In the genomic region with DNA sequence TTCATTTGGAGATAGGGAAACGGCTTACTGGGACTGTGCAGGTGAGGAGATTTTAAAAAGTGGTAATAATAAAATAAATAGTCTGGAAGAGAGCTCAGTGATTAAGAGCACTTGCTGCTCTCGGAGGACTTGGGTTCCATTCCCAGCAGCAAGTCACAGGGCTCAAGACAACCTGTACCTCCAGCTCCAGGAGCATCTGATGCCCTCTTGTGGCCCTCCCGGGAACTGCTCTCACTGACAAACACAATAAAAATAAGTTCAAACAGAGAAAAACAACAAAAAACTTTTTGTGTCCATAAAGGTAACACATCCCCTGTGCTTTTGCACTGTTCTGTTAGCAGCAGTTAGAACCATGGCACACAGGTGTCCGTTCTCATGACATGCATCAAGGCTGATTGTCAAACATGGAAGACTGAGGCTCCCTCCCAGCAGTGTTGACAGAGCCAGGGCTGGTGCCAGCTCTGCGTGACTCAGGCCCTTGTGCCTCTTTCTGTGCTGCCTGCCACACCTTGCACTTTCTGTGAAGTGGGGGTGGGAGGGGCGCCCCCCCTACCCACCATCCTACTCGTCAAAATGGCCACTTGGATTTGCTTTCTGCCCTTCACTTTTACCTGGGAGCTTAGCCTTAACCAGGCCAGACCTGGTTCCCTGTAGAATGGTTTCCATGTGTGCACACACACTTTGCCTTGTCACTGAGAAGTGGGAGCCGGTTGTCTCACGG, we compare ENCODE assay signal across 8 mouse cellular contexts. TPM values are rescaled to one million over a fixed set of nuclear protein-coding genes. Genes with fewer than 3 reads are reported as not detected.
A peak's percentile ranks its signal among the peaks of the same experiment; 100 is the strongest.
DNase-seq lines count a peak whose midpoint lies in the region; ATAC-seq lines count a peak whose summit lies in the region.
"Had no signal": no experiment of that assay in that cellular context is flagged by ENCODE, and none has a peak within 500 bp of the region (broad histone marks: within the 10 kb centered on the region; RNA-seq: fewer than 3 reads in every experiment).

No protein-coding gene starts in this region.

- intact Hi-C loops in gastrocnemius, postnatal 14 days (cut with DNase I; ENCODE audit: low total_unique reads), result loop anchor here (10.0 kb wide), 1 partner anchor 69 kb away; no protein-coding TSS in a partner anchor

- no peak overlapping the region for H3K4me2 ChIP-seq in hindbrain, embryonic 11.5 days (replicated peaks; ENCODE audit: low read depth, low read length)
- H3K4me2 ChIP-seq in hindbrain, embryonic 16.5 days (ENCODE audit: low read length), result no peak overlapping the region

- no peaks in the 10 kb centered on the region for H3K27me3 ChIP-seq in hindbrain, embryonic 11.5 days (ENCODE audit: control insufficient read depth, insufficient read depth, low read length)
- H3K27me3 ChIP-seq in hindbrain, embryonic 16.5 days (replicated peaks; ENCODE audit: control insufficient read depth, insufficient read depth, low read length), result no peaks in the 10 kb centered on the region

- 80% methylated on average over 9 of the region's 9 CpGs for WGBS in hindbrain, embryonic 11.5 days
- WGBS in hindbrain, embryonic 16.5 days, result 72% methylated on average over 9 of the region's 9 CpGs

- peaks cover 4% of the 10 kb centered on the region; the same call in 1 of the 2 replicates for H3K36me3 ChIP-seq in hindbrain, embryonic 11.5 days (ENCODE audit: control insufficient read depth, insufficient read depth, low read length)
- peaks cover 25% of the 10 kb centered on the region for H3K36me3 ChIP-seq in hindbrain, embryonic 16.5 days (ENCODE audit: control insufficient read depth, insufficient read depth, low read length)

- no peaks in the 10 kb centered on the region for H3K9me3 ChIP-seq in hindbrain, embryonic 11.5 days (ENCODE audit: control insufficient read depth, low read length)
- H3K9me3 ChIP-seq in hindbrain, embryonic 16.5 days (ENCODE audit: control insufficient read depth, low read length), result no peaks in the 10 kb centered on the region

- DNase-seq in hindbrain, embryonic 11.5 days (ENCODE audit: low spot score), result peak; percentile 58
- DNase-seq in urinary bladder, postnatal 14 days (ENCODE audit: low spot score), result peak; percentile 50
- DNase-seq in urinary bladder, postnatal 4 days (ENCODE audit: low spot score in 2 of 2), result no peak
- peak; percentile 49 for DNase-seq in embryo, embryonic 10.5 days (ENCODE audit: low spot score)
- DNase-seq in naive thymus-derived CD4-positive, alpha-beta T cell, adult 2 months (ENCODE audit: low read depth), result peak; percentile 79
- DNase-seq in gastrocnemius, postnatal 14 days, result no peak

- H3K9ac ChIP-seq in hindbrain, embryonic 11.5 days (ENCODE audit: low read depth, low read length), result no peak overlapping the region
- H3K9ac ChIP-seq in hindbrain, embryonic 16.5 days (ENCODE audit: low read depth, low read length), result no peak overlapping the region

- no peak for ATAC-seq in hindbrain, embryonic 11.5 days (ENCODE audit: low FRiP score)
- no peak for ATAC-seq in hindbrain, embryonic 16.5 days

- H3K4me3 ChIP-seq in hindbrain, embryonic 11.5 days (ENCODE audit: low read depth, low read length), result no peak overlapping the region
- H3K4me3 ChIP-seq in hindbrain, embryonic 16.5 days (ENCODE audit: low read length), result no peak overlapping the region

- no peaks in the 10 kb centered on the region for H3K4me1 ChIP-seq in hindbrain, embryonic 11.5 days (replicated peaks; ENCODE audit: control insufficient read depth, insufficient read depth, low read length)
- peaks cover 23% of the 10 kb centered on the region for H3K4me1 ChIP-seq in hindbrain, embryonic 16.5 days (ENCODE audit: control insufficient read depth, insufficient read depth, low read depth, low read length)

- no peak overlapping the region for H3K27ac ChIP-seq in hindbrain, embryonic 11.5 days (ENCODE audit: low read depth, low read length)
- H3K27ac ChIP-seq in hindbrain, embryonic 16.5 days (ENCODE audit: low read depth, low read length), result no peak overlapping the region
- H3K27ac ChIP-seq: macrophage had no signal

RNA-seq across cellular contexts. Expression of gene Ube3b, which starts 2.9 kb away (rescaled TPM):
- polyA plus RNA-seq in hindbrain, embryonic 11.5 days (2014; fragmentation: Nextera tagmentation; extraction: Ambion mirVana), result 37.3 and 48.0 TPM in 2 replicates
- polyA plus RNA-seq in hindbrain, embryonic 16.5 days (2015; fragmentation: Nextera tagmentation; extraction: Ambion mirVana), result 36.7 and 45.4 TPM in 2 replicates
- 10 to 100 TPM; 64.7 to 67.5 TPM for total RNA-seq in gastrocnemius, postnatal 14 days (2021)

RNA-seq across cellular contexts. Expression of gene Kctd10, which starts 3.0 kb away (rescaled TPM):
- 104 and 115 TPM in 2 replicates for polyA plus RNA-seq in hindbrain, embryonic 11.5 days (2014; fragmentation: Nextera tagmentation; extraction: Ambion mirVana)
- polyA plus RNA-seq in hindbrain, embryonic 16.5 days (2015; fragmentation: Nextera tagmentation; extraction: Ambion mirVana), result 59.3 and 70.1 TPM in 2 replicates
- total RNA-seq in gastrocnemius, postnatal 14 days (2021), result 10 to 100 TPM; 24.2 to 25.0 TPM

Comparison
In these comparisons a context has a peak if more than half of its experiments do, and no peak if none do; other contexts are left out.
1. DNase-seq: peak in hindbrain, embryonic 11.5 days (single experiment), urinary bladder, postnatal 14 days (single experiment), embryo, embryonic 10.5 days (single experiment) and naive thymus-derived CD4-positive, alpha-beta T cell, adult 2 months (single experiment); none in urinary bladder, postnatal 4 days (0 of 2) and gastrocnemius, postnatal 14 days (single experiment).